Mouse (Mus musculus) v-Abl transformed pro-B cells (cell line): ENCODE measurements at regions not wholly inside any gene's neighbourhood (a gene's known extent, or its start where the extent isn't known, plus 50 kb on each side); places are given as distances from the start of the nearest gene placed in this dataset.

ENCODE experiments used
- in situ Hi-C, 2 experiments: fragments of 400-800 bp; cut with MboI; formaldehyde crosslinking; loops; one replicate each; pipeline ENCODE4 v1.15.1; 2025; ENCODE audit not compliant: unreplicated experiment in 2 of 2

DNA sequence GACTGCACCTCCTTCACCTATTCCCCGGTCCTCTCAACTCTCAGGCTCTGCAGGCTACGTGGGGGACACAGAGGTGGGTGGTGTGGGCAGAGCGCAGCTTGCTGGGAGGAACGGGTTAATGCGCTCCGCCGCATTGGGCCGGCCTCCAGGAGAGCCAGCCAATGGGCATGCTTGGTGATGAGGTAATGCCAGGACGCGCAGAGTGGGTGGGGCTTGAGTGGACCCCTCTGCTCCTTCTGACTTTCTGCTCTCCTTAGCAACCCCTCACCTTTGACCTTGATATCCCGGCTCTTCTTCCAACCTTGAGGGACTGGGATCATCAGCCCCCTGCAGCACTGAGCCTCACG, 85.2 kb downstream of the 1700001O22Rik start:
- in situ Hi-C loops, result loop anchor here in 1 of 2 experiments (10.0 kb wide), 1 partner anchor 124 kb away; the partner anchor contains the start of gene Cstad

DNA sequence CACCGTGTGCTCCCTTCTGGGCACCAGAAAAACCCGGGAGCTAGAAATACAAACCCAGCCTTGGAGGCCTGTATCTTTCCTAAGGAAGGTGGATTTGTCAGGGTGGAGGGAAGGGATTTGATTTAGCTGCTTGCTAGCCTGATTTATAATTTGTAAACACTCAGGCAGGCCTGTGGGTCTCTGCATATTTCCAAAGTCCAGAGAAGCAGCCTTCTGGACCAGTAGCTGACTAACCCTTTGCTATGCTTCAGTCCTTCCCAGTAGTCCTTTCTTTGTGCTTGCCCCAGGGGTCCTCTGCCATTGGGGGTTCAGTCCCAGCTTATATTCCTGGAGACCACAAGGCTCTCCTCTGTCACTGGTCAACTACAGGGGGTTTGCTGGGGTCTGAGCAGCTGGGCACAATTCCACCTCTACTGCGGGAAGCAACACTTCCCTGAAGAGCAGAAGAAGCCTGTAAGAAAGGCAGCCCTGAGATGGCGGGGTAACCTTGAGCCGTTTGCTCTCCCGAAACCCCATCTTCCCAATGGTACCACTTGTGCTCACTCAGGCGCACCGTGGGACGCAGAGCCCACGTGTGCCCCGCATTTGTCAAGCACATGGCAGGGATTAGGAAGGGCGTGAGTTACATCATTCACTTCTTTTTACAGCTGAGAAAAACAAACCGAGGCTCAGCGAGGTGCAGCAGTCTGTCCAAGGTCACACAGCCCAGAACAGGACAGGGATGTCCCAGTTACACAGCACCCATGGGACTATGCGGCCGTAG, 85.7 kb downstream of the 1700001O22Rik start:
- in situ Hi-C loops, result loop anchor here in 1 of 2 experiments (10.0 kb wide), 1 partner anchor 123 kb away; the partner anchor contains the start of gene Cstad

DNA sequence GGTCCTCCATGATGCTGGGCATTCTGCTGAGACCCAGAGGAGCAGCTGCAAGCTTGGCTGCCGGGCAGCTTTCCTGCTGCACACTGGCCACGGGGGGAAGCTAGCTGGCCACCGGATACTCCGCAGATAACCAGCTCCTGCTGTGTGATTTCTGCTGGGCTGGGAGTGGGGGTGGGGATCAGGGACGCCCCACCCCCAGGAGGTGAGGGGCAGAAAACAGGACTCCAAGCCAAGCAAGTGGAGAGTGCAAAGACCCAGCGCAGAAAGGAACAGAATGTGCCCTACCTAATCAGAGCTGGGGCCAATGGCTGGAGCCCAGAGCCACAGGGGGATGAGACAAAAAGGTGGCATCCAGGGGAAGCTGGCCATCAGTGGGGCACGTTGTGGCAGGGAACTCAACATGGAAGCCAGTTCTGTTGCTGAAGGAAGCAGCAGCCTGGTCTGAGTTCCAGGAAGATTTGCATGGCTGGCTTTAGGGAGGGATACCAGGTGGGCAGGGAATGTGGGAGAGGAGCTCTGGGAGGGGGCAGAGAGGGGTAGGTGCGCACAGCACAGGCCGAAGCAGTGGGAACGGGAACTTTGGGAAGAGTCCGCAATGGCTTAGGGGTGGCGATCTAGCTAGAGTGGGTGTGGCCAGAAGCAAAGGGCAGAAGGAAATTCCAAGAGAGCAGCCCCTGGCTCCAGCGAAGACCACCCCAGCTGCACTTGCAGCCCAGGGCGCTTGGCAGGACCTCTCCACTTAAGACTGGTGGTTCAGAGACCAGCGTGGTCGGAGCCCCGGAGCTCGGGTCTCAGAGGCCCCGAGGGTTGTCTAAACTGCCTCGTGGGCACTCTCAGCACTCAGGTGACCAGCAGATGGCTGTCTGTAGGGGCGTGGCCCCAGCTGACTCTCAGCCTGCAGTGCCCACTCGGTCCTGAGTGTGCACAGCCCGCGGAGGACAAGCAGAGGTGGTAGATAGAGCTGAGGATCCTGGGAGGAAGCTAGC, 86.6 kb downstream of the 1700001O22Rik start:
- in situ Hi-C loops, result loop anchor here in 1 of 2 experiments (10.0 kb wide), 1 partner anchor 122 kb away; the partner anchor contains the start of gene Cstad

DNA sequence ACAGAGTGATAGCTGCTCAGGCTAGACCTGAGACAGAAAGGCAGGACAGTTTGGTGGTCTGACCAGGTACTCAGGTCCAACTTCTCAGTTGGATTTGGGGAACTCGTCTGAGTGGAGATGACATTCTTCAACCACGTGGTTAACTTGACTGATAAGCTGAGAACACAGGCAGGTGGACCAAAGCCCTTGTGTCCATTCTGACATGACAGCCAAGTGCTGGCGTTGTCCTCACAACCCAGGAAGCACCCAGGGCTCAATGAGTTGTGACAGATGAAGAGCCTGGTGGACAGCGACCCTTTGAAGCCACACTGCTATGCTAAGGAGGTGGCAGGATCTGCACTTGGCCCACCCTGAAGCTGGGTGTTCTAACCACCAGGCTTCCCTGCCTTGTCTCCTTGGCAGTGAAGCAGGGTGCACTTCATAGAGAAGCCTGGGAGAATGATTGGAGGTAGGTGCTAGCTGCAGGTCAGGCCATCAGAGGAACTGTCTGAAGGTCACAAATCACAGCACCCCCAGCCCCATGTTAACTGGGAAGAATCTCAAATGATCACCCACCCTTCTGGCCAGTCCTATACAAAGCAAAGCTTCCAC, 87.6 kb downstream of the 1700001O22Rik start:
- in situ Hi-C loops, result loop anchor here in 1 of 2 experiments (10.0 kb wide), 1 partner anchor 121 kb away; the partner anchor contains the start of gene Cstad

DNA sequence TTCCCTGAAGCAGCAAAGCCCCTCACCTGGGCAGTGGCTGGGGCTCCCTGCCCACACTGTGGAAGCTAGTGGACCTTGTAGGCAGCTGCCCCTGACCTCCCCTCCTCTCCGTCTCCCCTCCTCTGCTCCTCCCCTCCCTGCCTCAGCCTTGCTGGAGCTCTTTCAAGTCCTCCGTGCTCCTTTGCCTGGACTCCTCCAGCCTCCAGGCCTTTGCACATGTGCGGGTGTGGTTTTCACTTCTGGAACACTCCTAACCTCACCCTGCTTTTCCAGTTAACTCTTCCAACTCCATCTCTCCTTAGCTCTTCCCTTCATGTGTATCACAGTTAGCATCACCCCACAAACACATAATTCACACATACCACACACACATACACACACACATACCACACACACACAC, 89.9 kb downstream of the 1700001O22Rik start:
- in situ Hi-C loops, result loop anchor here in 1 of 2 experiments (10.0 kb wide), 1 partner anchor 119 kb away; the partner anchor contains the start of gene Cstad

DNA sequence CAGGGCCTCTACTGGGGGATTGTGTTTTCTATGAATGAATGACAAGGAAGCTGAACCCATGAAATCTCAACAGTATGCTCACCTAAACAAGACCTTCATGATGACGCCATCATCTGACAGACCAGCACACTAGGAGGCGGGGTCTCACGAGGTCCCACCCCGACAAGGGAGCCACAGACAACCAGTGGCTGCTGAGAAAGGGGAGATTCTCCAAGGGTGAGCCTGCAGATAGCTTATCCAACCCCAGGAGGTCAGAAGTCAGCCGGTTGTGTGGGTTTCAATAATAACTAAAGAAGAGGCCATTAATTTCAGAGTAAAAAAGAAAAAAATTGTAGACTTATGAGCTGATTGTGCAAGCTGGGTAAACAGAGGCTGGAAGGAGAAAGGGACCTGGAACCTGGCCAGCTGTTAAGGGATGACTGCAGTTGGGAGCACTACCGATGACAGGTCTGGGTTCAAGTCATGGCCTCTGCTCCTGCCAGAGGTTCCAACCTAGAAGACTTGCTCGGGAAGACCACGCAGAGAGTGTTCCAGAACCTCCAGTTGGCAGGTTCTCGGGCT, 90.5 kb downstream of the 1700001O22Rik start:
- in situ Hi-C loops, result loop anchor here in 1 of 2 experiments (10.0 kb wide), 1 partner anchor 118 kb away; the partner anchor contains the start of gene Cstad

DNA sequence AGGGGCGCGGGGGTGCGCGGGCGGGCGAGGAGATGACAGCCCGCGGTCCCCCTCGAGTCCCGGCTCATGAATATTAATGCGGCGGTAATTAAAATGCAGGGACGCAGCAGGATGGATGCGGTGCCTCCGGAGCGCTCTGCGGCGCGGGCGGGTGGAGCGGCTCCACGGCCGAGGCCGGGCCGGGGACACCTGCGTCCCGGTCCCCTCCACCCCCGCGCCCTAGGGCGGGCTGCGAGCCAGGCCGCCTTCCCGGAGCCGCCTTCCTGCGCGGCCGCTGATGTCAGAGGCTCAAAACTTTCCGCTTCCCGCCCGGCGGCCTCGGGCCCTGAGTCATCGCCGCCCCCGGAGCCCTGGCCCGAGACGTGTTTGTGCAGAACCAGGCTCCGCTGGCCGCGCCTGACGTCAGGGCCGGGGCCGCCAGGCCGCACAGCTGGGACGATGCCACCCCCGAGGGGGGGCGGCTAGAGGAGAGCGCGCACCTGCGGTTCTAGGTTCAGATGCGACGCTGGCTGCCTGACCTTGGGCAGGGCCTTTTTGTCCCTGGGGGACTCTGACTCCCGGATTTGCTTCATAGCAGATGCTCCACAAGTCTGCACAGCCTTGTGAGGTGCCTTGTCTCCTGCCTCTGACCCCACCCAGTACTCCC, 91.5 kb downstream of the 1700001O22Rik start:
- in situ Hi-C loops, result loop anchor here in 1 of 2 experiments (10.0 kb wide), 1 partner anchor 117 kb away; the partner anchor contains the start of gene Cstad

DNA sequence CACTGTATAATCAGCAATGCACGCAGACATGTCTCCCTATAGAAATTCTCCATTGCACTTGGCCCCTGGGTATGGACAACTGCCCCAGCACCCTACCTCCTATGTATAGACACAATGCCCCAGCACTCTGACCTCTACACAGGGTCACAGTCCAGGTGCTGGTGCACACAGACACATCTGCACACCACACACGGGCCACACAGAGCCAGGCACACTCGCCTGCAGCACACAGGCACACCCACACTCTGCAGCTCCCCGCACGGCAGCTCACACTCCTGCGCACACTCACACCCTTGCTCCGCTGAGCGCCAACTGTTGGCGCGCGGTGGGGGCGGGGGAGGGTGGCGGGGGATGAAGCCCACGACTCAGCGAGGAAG, 92.0 kb downstream of the 1700001O22Rik start:
- in situ Hi-C loops, result loop anchor here in 1 of 2 experiments (10.0 kb wide), 1 partner anchor 117 kb away; the partner anchor contains the start of gene Cstad

DNA sequence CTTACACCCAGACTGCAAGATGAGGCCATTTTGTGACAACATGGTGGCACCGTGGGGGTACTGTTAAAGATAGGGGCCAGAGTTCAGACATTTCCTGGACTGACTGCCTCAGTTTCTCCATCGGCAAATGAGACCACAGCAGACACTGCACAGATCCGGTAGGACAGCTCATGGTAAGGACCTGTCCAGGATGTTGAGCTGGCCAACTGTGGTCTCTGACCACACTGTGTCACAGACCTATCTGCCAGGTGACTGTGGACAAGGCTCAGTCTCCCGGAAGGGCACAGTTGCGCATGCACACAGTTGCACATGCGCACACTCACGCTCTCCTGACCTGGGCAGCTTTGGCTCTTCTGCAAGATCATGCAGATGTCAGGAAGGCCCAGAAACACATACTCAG, 92.6 kb downstream of the 1700001O22Rik start:
- in situ Hi-C loops, result loop anchor here in 1 of 2 experiments (10.0 kb wide), 1 partner anchor 116 kb away; the partner anchor contains the start of gene Cstad

DNA sequence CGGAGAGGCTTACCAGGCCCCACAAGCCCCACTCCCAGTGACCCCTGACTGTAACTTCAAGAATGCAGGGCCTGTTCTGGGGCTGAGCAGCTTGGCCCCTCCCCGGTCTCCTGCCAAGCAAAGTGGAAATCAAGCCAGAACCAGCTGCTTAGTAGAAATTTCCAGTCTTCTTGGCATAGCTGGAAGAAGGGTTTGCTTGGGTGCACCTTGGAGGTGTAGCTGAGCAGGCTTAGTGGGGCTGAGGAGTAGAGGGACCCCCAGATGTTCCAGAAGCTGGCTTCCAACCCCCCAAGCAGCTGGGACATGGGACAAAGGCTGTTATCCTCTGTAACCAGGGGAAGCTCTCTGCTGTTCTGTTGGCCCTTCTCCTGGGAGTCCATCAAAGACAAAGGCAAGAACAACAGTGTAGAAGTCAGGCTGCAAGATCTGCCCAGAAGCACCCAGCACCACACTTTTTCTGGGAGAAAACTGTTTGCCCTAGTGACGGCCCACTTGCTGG, 94.0 kb downstream of the 1700001O22Rik start:
- in situ Hi-C loops, result no loop called here

DNA sequence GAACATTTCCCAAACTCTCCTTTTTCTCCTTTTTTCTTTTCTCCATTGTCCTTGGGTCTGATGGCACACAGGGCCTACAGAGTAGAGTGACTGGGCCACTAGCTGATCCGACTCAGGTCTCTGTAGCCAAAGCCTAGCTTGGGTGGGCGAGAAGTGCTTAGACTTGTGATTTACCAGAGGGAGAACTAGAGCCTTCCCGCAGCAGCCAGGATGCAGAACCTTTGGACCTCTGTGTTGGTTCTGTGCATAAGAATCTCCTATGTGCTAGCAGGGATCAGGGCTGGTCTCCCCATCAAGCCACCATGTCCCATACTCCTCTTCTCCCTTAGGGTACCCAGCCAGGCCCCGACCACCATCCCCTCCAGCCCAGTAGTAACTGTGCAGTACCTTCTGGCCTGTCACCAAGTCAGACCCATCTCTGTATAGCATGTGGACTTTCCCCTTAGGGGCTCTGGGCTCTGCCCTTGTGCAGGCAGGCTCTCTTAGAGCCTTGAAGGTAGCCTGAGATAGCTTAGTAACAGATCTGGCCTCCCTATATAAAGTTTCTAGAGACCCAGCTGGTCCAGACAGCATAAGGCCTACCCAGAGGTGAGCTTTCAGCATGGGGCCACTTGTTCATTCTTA, 94.6 kb downstream of the 1700001O22Rik start:
- in situ Hi-C loops, result no loop called here

DNA sequence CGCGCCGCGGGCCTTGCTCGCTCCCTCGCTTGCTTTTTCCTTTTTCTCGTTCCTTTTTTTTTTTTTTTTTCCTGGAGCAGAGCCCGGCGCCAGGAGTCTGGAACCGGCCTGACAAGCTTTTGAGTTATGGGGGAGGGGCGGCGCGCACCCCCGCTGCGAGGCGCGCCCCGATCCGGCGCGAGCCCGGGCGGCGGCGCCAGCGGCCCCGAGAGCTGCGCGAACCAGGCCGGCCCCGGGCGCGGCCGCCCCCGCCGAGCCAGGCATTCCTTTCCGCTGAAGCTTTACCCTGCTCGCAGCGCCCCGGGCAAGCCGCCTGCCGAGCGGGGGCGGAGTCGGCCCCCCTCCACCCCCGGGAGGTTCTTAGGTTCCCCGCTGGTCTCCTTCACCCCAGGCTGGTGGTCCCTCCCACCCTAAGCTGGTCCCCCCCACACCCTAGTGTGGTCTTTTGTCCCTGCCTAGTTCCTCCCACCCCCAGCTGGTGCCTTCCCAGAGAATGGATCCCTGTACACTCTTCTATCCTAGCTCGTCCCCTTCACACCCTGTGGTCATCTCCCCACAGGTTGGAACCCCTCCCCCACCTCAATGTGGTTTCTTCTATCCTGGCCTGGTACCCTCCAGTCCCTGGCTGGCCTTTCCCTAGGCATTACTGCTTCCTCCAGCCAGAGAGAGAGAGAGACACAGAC, 95.3 kb downstream of the 1700001O22Rik start:
- in situ Hi-C loops, result no loop called here

DNA sequence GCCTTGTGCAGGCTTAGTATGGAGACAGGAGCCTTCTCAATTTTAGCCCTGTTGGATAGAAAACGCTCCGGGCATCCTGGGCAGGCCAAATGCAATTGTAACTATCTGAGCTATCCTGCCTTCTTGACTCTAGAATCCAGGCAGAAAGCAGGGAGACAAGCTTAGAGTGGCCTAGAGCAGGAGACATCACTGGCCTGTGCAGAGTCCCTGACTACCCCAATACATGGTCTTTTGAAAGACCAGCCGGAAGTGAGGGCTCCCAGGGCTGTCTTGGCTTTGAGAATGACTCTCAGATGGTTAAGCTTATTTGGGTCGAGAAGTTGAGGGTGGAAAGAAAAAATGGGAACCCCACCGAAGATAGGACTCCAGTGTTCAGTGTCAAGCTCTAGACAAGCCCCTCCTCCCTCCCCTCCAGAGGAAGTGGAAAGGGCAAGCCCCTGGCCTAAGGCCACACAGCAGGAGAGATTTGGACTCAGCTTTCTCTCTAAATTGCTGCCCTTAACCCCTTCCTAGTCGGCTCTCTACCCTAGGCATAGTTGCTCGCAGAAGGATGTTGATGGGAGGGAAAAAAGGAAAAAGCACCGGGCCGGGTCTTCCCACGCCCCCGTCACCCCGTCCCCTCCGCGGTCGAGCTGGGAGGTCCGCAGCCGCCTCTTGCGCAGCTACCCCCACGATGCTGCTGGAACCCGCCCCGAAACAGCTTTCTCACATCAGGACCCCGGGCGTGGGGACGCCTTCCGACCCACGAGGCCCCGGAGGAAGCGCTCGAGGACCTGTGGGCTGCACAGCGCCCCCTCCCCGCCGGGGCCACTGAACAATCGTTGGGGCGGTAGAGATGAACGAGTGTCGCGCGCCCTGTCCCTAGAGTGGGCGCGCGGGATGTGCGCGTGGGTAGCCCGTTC, 96.1 kb downstream of the 1700001O22Rik start:
- in situ Hi-C loops, result no loop called here

DNA sequence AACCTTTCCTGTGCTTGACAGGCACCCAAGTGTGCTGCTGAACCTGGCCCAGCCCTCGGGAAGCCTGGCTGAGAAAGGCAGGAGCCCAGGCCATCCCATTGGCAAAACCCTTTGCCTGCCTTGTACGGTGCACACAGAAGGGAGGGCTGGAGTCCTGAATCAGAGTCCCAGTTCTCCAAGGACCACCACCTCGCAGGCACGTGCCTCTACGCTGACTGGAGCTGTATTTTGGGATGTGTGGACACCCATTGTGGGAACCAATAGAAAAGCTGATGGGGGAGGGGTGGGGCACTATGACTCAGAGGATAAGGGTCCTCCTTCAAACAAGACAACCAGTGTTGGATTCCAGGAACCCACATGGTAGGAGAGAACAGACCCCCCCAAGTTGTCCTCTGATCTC, 97.4 kb downstream of the 1700001O22Rik start:
- in situ Hi-C loops, result no loop called here

DNA sequence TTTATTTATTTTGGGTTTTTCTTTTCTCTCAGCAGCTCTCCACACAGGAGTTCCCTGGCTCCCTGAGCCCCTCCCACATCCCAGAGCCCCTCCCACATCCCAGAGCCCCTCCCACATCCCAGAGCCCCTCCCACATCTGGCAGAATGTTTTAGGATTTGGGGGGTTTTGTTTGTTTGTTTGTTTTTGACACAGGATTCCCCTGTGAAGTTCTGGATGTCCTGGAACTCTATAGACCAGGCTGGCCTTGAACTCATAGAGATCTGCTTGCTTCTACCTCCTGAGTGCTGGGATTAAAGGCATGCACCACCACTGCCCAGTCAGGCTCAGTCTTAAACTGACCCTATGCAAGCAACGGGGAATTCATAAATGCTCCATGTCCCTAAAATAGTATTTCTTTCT, 100.2 kb downstream of the 1700001O22Rik start:
- in situ Hi-C loops, result no loop called here

DNA sequence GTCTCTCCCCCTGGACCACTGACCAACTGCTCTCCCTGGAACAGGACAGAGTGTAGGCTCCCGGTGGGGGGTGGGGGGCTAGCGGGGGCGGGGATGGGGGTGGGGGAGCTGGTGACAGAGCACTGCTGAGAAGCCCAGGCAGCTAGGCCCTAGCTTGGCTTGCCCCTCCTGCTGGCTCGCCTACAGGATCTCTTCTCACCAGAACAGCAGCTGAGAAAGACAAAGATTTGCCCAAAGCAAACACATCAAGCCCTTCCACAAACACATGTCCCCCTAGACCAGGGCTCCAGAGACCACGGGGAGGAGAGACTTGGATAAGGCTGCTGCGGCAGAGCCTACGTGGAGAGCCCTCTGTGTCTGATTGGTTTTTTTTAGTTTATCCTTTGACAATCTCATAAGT, 100.8 kb downstream of the 1700001O22Rik start:
- in situ Hi-C loops, result no loop called here

DNA sequence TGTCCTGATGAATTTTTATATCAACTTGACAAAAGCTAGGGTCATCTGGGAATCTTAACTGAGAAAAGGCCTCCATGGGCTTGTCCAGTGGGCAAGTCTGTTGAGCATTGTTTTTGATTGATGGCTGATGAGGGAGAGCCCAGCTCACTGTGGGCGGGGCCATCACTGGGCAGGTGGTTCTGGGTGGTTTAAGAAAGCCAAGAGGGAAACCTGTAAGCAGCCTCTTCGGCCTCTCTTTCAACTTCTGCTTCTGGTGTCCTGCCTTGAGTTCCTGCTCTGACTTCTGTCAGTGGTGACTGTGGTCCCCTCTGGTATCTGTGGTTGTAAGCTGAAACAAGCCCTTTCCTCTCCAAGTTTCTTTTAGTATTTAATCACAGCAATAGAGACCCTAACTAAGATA, 102.6 kb downstream of the 1700001O22Rik start:
- in situ Hi-C loops, result no loop called here
